Mouse (Mus musculus): Measurements from ENCODE around the gene Mrps6. TPM values are rescaled to one million over a fixed set of nuclear protein-coding genes. Genes with fewer than 3 reads are reported as not detected.

Gene Mrps6
- polyA plus RNA-seq, 1 experiment from 2014 or later: 49.3 TPM

DNA sequence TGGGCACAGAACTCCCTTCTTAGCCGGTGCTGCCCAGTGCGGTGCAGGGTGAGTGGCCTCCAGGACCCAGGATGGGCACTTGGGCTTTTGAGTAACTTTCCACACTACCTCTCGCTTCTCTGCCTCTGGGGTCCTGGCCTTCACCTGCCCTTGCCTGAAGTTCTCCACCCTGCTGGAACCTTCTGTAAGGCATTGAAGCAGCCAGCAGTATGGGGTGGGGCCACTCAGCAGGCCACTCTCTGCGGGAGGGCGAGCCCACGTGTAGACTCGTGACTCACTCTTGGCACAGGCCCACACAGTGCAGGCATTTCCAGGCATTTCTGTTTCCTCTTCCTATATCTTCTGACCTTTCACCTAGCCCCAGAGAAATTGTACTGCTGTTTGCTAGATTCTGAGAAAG lies 18.6 kb upstream of the Mrps6 start:
- Histone ChIP-seq H3K27me3 (replicated peaks) (no peaks in the 10 kb centered on the region), H3K4me1 (no peaks in the 10 kb centered on the region), H3K36me3 (no peaks in the 10 kb centered on the region), H3K4me3 (no peak overlapping the region), H3K9me3 (replicated peaks) (no peaks in the 10 kb centered on the region), H3K4me2 (no peak overlapping the region), H3K27ac (no peak overlapping the region), H3K9ac (no peak overlapping the region)
- WGBS (ENCODE audit: insufficient replicate concordance): 77% methylated on average over 7 of the region's 7 CpGs
- ATAC-seq: no peak

DNA sequence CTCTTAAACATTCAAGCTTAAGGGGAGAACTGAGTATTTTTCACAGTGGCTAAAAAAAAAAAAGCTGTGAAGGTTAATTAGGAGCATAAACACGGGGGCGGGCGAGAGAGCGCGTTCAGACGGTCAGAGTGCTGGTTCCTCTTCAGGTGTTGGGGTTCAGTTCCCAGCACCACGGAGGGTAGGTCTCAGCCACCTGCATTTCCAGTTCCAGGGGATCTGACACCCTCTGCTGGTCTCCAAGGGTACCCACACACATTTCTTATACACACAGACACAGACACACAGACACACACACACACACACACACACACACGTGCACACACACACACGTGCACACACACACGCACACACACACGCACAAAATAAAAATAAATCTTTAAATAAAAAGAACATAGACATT lies 18.1 kb upstream of the Mrps6 start:
- 89% methylated on average over 11 of the region's 11 CpGs for WGBS (ENCODE audit: insufficient replicate concordance)
- Histone ChIP-seq H3K36me3 (no peaks in the 10 kb centered on the region), H3K27me3 (replicated peaks) (no peaks in the 10 kb centered on the region), H3K4me3 (no peak overlapping the region), H3K9ac (no peak overlapping the region), H3K27ac (no peak overlapping the region), H3K9me3 (replicated peaks) (no peaks in the 10 kb centered on the region), H3K4me2 (no peak overlapping the region), H3K4me1 (no peaks in the 10 kb centered on the region)
- ATAC-seq: no peak

DNA sequence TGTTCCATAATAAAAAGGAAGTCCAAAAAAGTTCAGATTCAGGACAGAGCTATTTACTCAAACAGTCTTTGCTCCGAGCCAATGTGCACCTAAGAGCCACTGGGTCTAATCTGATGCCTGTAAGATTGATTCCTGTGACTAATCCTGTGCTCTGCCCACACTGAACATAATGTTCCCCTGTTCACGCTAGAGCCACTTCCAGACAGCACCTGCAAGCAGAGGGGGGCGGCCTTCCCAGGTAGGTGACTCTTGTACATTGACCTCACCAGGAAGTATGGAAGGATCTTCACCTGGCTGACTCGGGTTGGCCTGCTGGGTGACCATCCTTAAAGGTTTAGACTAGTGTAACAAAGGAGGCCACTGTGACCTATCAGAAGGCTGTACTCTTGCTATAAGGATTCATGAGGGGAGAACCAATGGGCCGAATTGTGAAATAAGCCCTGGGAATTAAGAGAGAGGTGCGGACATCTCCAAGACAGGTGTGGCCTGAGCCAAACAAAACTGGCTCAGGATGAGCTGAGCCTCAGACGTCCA lies 6.2 kb upstream of the Mrps6 start:
- no peaks in the 10 kb centered on the region; the same call in 1 of the 2 replicates for H3K4me1 ChIP-seq
- H3K9me3 ChIP-seq (replicated peaks): peaks cover 10% of the 10 kb centered on the region
- H3K4me3 ChIP-seq: no peak overlapping the region
- no peak overlapping the region for H3K27ac ChIP-seq
- no peaks in the 10 kb centered on the region for H3K36me3 ChIP-seq
- H3K27me3 ChIP-seq (replicated peaks): no peaks in the 10 kb centered on the region
- WGBS (ENCODE audit: insufficient replicate concordance): 62% methylated on average over 7 of the region's 7 CpGs
- H3K9ac ChIP-seq: no peak overlapping the region
- ATAC-seq: no peak
- no peak overlapping the region for H3K4me2 ChIP-seq

DNA sequence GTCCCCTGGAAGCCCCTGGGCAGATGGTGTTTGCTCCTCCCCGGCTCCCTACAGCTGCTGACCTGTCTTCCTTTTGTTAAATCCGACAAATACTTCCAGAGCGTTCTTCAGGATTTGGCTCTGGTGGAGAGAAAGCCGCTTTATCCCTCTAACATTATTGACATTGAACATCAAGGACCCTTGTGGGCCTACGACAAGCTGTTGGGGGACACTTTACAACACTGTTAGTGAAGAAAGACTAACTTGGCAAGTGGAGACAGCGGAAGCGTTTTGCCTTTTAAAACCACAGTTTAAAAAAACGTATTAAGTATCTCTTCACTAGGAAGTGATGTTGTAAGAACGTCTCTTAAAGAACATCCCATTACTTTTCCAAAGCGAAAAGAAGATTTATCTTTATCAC lies 5.5 kb upstream of the Mrps6 start:
- peaks cover 7% of the 10 kb centered on the region for H3K4me1 ChIP-seq

DNA sequence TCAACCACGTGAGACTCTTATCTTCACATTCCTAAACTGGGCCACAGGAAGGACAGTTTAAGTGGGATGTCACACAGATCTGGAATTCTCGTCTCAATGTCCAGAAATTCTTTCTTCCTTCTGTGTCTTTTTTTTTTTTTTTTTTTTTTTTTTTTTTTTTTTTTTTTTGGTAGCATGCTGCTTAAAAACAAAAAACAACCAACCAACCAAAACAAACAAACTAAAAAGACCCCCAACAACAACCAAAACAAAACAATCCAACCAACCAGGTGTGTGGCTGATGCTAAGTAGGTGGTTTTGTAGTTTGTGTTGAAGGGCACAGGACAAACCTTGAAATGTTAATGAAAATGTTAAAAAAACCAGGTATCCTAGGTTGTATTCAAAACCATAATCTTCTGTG lies 1.4 kb upstream of the Mrps6 start:
- WGBS (ENCODE audit: insufficient replicate concordance): 50% methylated on average over 2 of the region's 2 CpGs

More for the DNA sequence above, 5.5 kb upstream of the Mrps6 start:
- H3K9ac ChIP-seq: no peak overlapping the region
- H3K36me3 ChIP-seq: no peaks in the 10 kb centered on the region
- no peak overlapping the region for H3K4me3 ChIP-seq
- H3K27me3 ChIP-seq (replicated peaks): no peaks in the 10 kb centered on the region
- 64% methylated on average over 10 of the region's 10 CpGs for WGBS (ENCODE audit: insufficient replicate concordance)
- no peak for ATAC-seq
- no peak overlapping the region for H3K4me2 ChIP-seq
- peaks cover 10% of the 10 kb centered on the region for H3K9me3 ChIP-seq (replicated peaks)
- H3K27ac ChIP-seq: no peak overlapping the region

DNA sequence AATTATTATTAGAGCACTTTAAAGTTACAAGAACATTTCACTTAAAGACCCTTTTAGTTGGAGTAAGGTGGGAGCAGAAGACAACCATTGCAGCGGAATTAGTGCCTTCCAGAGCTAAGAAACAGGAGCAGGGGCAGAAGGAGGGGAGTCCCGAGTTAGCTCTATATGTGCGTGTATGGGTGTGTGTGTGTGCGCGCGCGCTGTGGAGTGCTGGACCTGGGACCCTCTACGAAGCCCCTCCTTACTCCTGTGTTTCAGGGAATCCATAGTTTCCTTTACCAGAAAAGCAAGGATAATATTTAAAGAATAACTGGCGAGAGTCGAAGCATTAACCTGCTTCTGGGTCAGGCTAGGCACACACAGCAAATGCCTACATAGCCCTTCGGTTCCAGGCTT lies 616 bp upstream of the Mrps6 start:
- Histone ChIP-seq H3K4me2 (peak overlapping the region; percentile 100), H3K36me3 (peaks cover 18% of the 10 kb centered on the region), H3K27ac (peak overlapping the region; percentile 73; the same call in 1 of the 2 replicates), H3K4me1 (peaks cover 21% of the 10 kb centered on the region), H3K9me3 (replicated peaks) (peaks cover 10% of the 10 kb centered on the region), H3K4me3 (peak overlapping the region; percentile 92), H3K9ac (peak overlapping the region; percentile 89), H3K27me3 (replicated peaks) (no peaks in the 10 kb centered on the region)
- ATAC-seq: peak; percentile 47; the same call in 1 of the 2 replicates
- WGBS (ENCODE audit: insufficient replicate concordance): 5% methylated on average over 11 of the region's 11 CpGs

More for the DNA sequence above, 1.4 kb upstream of the Mrps6 start:
- Histone ChIP-seq H3K9ac (no peak overlapping the region), H3K27ac (no peak overlapping the region), H3K9me3 (replicated peaks) (peaks cover 10% of the 10 kb centered on the region), H3K4me2 (no peak overlapping the region), H3K27me3 (replicated peaks) (no peaks in the 10 kb centered on the region), H3K4me3 (no peak overlapping the region), H3K36me3 (peaks cover 14% of the 10 kb centered on the region), H3K4me1 (peaks cover 21% of the 10 kb centered on the region)
- no peak for ATAC-seq

DNA sequence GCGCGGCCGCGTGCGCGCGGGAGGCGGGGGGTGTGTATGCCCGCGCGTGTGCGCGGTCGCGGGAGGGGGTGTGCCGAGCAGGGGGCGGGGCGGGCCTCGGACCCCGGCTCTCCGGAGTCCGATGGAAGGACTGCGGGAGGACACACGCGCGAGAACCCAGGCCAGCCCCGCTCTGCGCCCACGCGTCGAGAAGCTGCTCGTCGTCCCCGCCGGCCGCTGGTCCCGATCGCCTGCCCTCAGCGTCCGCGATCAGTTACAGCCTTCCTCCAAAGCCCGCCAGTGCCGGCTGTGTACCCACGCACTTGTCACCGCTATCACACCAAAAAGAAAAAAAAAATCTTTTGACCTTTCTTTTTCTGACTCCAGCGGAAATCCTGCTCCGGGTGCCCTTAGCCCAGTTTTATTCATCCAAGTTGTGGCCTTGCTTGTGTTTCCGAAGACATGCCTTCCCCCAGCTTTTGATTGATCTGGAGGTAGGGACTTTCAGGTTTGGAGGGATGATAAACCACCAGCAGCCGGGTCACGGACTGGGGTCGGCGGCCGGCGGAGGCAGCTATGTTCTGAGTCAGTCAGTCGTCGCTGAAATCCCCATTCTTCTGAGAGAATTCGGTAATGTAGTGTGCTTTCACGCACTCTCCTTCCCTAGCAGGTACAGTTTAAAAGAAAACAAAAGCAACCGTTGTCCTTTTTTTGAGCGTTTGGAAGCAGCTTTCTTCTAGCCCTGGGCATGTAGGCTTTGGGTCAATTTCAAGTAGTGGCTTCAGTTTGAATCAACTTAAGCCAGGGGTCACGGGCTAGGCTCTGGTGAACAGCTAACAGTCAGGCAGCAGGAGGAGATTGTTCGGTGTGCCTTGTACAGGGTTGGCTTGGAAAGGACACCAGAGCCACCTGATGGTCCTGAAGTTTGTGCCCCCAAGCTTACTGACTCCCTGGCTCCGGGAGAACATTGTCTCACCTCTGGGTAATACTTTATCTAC lies 862 bp downstream of the Mrps6 start:
- H3K4me3 ChIP-seq: peak overlapping the region; percentile 92
- peak overlapping the region; percentile 100 for H3K4me2 ChIP-seq
- H3K9ac ChIP-seq: peak overlapping the region; percentile 89
- peaks cover 21% of the 10 kb centered on the region for H3K4me1 ChIP-seq
- 3% methylated on average over 63 of the region's 63 CpGs for WGBS (ENCODE audit: insufficient replicate concordance)
- H3K36me3 ChIP-seq: peaks cover 32% of the 10 kb centered on the region
- H3K27ac ChIP-seq: peak overlapping the region; percentile 73
- ATAC-seq: no peak
- H3K27me3 ChIP-seq (replicated peaks): no peaks in the 10 kb centered on the region
- peaks cover 6% of the 10 kb centered on the region for H3K9me3 ChIP-seq (replicated peaks)

DNA sequence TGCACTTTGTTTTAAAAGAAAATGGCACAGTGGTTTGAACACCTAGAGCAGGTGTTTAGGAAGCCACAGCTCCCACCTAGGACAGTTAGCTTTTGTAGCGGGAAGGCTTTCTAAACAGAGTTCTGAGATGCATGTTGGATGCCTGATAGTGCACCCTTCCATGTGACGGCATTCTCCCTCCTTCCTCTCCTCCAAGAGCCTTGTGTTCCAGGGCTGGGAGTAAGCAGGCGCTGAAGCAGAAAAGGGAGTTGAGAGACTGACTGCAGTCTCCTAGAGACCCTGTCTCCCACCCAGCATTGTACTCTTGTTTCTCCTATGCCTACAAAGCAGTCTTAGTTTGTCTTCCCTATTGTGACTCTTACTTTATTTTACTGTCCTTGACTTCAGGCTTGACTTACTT lies 2.1 kb downstream of the Mrps6 start:
- Histone ChIP-seq H3K4me1 (peaks cover 21% of the 10 kb centered on the region), H3K9me3 (replicated peaks) (no peaks in the 10 kb centered on the region), H3K27ac (no peak overlapping the region), H3K27me3 (replicated peaks) (no peaks in the 10 kb centered on the region), H3K9ac (no peak overlapping the region), H3K36me3 (peaks cover 36% of the 10 kb centered on the region), H3K4me3 (no peak overlapping the region), H3K4me2 (no peak overlapping the region)
- ATAC-seq: no peak
- 80% methylated on average over 3 of the region's 3 CpGs for WGBS (ENCODE audit: insufficient replicate concordance)

DNA sequence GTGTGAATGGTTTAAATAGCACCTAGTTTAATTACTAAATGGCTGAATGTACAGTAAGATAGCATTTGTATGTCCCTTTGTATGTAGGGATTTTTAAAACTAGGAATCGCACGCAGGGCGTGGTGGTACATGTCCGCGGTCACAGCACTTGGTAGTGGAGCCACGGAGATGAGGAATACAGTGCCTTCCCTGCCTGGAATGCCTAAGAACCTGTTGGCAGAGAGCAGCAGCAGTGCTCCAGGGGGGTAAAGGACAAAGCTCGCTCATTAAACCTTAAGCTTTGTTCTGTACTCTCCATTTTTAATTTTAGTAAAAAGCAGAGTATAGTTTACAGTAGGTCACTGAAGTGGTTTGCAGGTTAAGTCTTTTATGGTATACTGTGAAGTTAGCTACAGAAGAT lies 3.5 kb downstream of the Mrps6 start:
- Histone ChIP-seq H3K9me3 (replicated peaks) (no peaks in the 10 kb centered on the region), H3K4me2 (no peak overlapping the region), H3K4me1 (peaks cover 21% of the 10 kb centered on the region), H3K27ac (no peak overlapping the region), H3K27me3 (replicated peaks) (no peaks in the 10 kb centered on the region), H3K36me3 (peaks cover 49% of the 10 kb centered on the region), H3K4me3 (no peak overlapping the region), H3K9ac (no peak overlapping the region)
- 95% methylated on average over 7 of the region's 7 CpGs for WGBS (ENCODE audit: insufficient replicate concordance)
- ATAC-seq: no peak

DNA sequence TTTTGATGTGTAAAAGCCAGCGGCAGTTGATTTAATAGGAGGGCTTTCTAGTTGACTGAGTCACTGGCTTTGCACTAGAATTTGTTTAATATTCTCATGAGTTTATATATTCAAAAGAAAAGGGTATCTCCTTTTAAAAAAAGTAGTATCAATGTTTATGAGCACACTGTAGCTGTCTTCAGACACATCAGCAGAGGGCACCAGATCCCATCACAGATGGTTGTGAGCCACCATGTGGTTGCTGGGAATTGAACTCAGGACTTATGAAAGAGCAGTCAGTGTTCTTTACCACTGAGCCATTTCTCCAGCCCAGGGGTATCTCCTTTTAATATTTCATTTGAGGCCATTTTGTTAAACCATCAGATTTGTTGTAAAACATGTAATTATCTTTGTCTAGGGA lies 4.8 kb downstream of the Mrps6 start:
- peaks cover 61% of the 10 kb centered on the region for H3K36me3 ChIP-seq
- no peaks in the 10 kb centered on the region for H3K27me3 ChIP-seq (replicated peaks)
- 81% methylated on average over 1 of the region's 1 CpGs for WGBS (ENCODE audit: insufficient replicate concordance)
- H3K4me3 ChIP-seq: no peak overlapping the region
- H3K27ac ChIP-seq: no peak overlapping the region
- H3K4me2 ChIP-seq: no peak overlapping the region
- no peak for ATAC-seq
- no peaks in the 10 kb centered on the region for H3K9me3 ChIP-seq (replicated peaks)
- no peak overlapping the region for H3K9ac ChIP-seq
- H3K4me1 ChIP-seq: peaks cover 12% of the 10 kb centered on the region

DNA sequence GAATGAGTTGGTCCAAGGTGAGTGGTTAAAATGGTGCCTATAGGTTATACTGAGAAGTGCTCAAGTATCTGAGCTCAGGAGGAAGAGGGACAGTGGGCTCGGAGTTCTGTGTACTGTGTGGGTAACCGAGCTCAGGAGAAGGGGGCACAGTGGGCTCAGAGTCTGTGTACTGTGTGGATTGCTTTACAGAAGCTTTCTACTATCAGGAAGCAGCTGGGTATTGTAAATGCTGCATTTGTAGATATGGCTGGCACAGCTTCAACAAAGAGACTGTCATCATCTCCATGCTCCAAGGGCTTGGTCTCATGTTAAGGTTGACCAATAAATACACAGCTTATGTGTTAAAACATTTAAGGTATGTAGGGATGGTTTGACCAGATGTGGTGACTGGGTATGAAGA lies 6.7 kb downstream of the Mrps6 start:
- H3K36me3 ChIP-seq: peaks cover 79% of the 10 kb centered on the region
- no peak for ATAC-seq
- no peaks in the 10 kb centered on the region for H3K4me1 ChIP-seq
- H3K27me3 ChIP-seq (replicated peaks): no peaks in the 10 kb centered on the region
- no peaks in the 10 kb centered on the region for H3K9me3 ChIP-seq (replicated peaks)
- no peak overlapping the region for H3K4me3 ChIP-seq
- no peak overlapping the region for H3K9ac ChIP-seq
- no peak overlapping the region for H3K27ac ChIP-seq
- no peak overlapping the region for H3K4me2 ChIP-seq
- WGBS (ENCODE audit: insufficient replicate concordance): 68% methylated on average over 2 of the region's 2 CpGs

DNA sequence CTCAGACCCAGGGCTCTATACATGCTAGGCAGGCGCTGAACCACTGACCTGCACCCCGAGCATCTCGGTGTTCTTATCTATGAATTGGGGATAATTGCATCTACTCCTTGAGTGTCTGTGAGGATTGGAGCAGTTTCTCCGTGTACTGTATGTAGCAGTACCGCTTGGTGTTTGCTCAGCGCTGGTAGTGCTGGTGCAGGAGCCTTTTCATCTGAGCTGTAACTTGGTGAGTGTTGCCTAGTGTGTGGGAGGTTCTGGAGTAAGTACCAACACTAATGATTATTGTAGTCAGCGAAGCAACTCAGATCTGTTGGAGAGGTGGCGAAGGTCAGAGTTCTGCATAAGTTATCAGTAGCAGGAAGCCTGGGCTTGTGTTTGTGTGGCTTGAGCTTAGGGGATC lies 12.3 kb downstream of the Mrps6 start:
- H3K27ac ChIP-seq: no peak overlapping the region
- no peaks in the 10 kb centered on the region for H3K27me3 ChIP-seq (replicated peaks)
- H3K4me1 ChIP-seq: no peaks in the 10 kb centered on the region
- no peak overlapping the region for H3K9ac ChIP-seq
- H3K4me2 ChIP-seq: no peak overlapping the region
- WGBS (ENCODE audit: insufficient replicate concordance): 77% methylated on average over 8 of the region's 8 CpGs
- no peak overlapping the region for H3K4me3 ChIP-seq
- ATAC-seq: no peak
- peaks cover 66% of the 10 kb centered on the region for H3K36me3 ChIP-seq
- no peaks in the 10 kb centered on the region for H3K9me3 ChIP-seq (replicated peaks)

All from liver, embryonic 12.5 days (tissue).